Mouse (Mus musculus): ENCODE measurements around the gene 4930402K13Rik. TPM values are rescaled to one million over a fixed set of nuclear protein-coding genes. Genes with fewer than 3 reads are reported as not detected.

4930402K13Rik gene
- not detected in 2 replicates for polyA plus RNA-seq (2012; rRNA removed)

DNA sequence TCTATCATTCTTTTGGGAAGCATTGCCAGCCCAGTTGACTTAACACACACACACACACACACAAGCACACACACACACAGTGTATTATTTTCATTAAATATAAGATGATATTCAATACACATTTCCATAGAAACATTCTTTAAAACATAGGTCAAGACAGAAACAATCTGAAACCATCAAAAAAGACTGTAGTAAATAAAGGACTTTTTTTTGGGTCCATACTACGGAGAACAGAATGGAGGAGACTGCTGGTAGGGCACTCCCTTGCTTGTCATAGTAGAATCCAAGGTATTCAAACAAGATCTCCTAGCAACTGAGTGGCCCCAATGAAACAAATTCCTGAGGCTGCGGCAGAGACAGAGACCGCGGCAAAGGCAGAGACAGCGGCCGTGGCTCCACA lies at the start of gene 4930402K13Rik:
TSS of gene 4930402K13Rik (plus strand) at position 301 of the 400 bp plus-strand sequence.

GRCm38 (mm10) chrX:9062715-9063114 lies 41.6 kb upstream of the 4930402K13Rik start, which contains the start of gene Fthl17f:
Fthl17f (plus strand) TSS chrX:9063015.

Other genes starting within 250 kb of the 4930402K13Rik start
- not detected in 2 replicates for gene Gm5751, start 230.3 kb upstream of the 4930402K13Rik start, polyA plus RNA-seq (2012; rRNA removed)
- gene B630019K06Rik, start 212.2 kb upstream of the 4930402K13Rik start, polyA plus RNA-seq (2012; rRNA removed): 0.12 and 0.17 TPM in 2 replicates
- not detected in 2 replicates for gene Fthl17b, start 141.6 kb upstream of the 4930402K13Rik start, polyA plus RNA-seq (2012; rRNA removed)
- not detected in 2 replicates for gene Fthl17c, start 128.0 kb upstream of the 4930402K13Rik start, polyA plus RNA-seq (2012; rRNA removed)
- not detected in 2 replicates for gene Fthl17d, start 117.8 kb upstream of the 4930402K13Rik start, polyA plus RNA-seq (2012; rRNA removed)
- not detected in 2 replicates for gene Fthl17e, start 71.1 kb upstream of the 4930402K13Rik start, polyA plus RNA-seq (2012; rRNA removed)
- not detected in 2 replicates for gene Fthl17f, start 41.5 kb upstream of the 4930402K13Rik start, polyA plus RNA-seq (2012; rRNA removed)
- 0.06 and 0.07 TPM in 2 replicates for gene Lancl3, start 95.3 kb downstream of the 4930402K13Rik start, polyA plus RNA-seq (2012; rRNA removed)
- 1.2 and 1.5 TPM in 2 replicates for gene Gm14862, start 152.3 kb downstream of the 4930402K13Rik start, polyA plus RNA-seq (2012; rRNA removed)
- 16.2 and 19.8 TPM in 2 replicates for gene Xk, start 168.2 kb downstream of the 4930402K13Rik start, polyA plus RNA-seq (2012; rRNA removed)
- 2.2 and 2.8 TPM in 2 replicates for gene H2al1m, start 179.2 kb downstream of the 4930402K13Rik start, polyA plus RNA-seq (2012; rRNA removed)
- gene H2al1k, start 246.1 kb downstream of the 4930402K13Rik start, polyA plus RNA-seq (2012; rRNA removed): not detected in 2 replicates